Mouse (Mus musculus) stomach, embryonic 16.5 days (tissue): ENCODE measurements around the gene Plcl1. TPM values are rescaled to one million over a fixed set of nuclear protein-coding genes. Genes with fewer than 3 reads are reported as not detected.
A peak's percentile ranks its signal among the peaks of the same experiment; 100 is the strongest.

Experiments used
- ATAC-seq: fragments of 200-750 bp; cut with Nextera tagmentation; 2 replicates; pipeline ENCODE4 v1.8.0; 2017; ENCODE audit warnings: moderate number of reproducible peaks, moderate TSS enrichment; ENCODE audit not compliant: insufficient read depth, low FRiP score
- H3K27ac ChIP-seq: fragments of 300-500 bp; sonication (generic); 2 replicates; pipeline ENCODE4 v1.5.1; 2014; ENCODE audit warnings: low read length
- H3K27me3 ChIP-seq: fragments of 300-500 bp; sonication (generic); 2 replicates; pipeline ENCODE4 v1.6.1; 2014; ENCODE audit warnings: low read length, control low read depth, mixed read lengths; ENCODE audit not compliant: control insufficient read depth, insufficient read depth
- H3K36me3 ChIP-seq: fragments of 300-500 bp; sonication (generic); 2 replicates; pipeline ENCODE4 v1.6.1; 2014; ENCODE audit warnings: low read length; ENCODE audit not compliant: control insufficient read depth, insufficient read depth
- H3K4me1 ChIP-seq: fragments of 300-500 bp; sonication (generic); 2 replicates; pipeline ENCODE4 v1.6.1; 2014; ENCODE audit warnings: low read length, control low read depth, mixed read lengths; ENCODE audit not compliant: control insufficient read depth, insufficient read depth
- H3K4me2 ChIP-seq: fragments of 300-500 bp; sonication (generic); 2 replicates; pipeline ENCODE4 v1.6.1; 2014; ENCODE audit warnings: low read depth, low read length, mixed read lengths
- H3K4me3 ChIP-seq: fragments of 300-500 bp; sonication (generic); replicated peaks from 2 replicates; pipeline ENCODE4 v1.5.1; 2014; ENCODE audit warnings: mild to moderate bottlenecking, low read length
- H3K9ac ChIP-seq: fragments of 300-500 bp; sonication (generic); 2 replicates; pipeline ENCODE4 v1.6.1; 2014; ENCODE audit warnings: low read length
- H3K9me3 ChIP-seq: fragments of 300-500 bp; sonication (generic); replicated peaks from 2 replicates; pipeline ENCODE4 v1.6.1; 2016; ENCODE audit warnings: low read length, control low read depth; ENCODE audit not compliant: control insufficient read depth
- WGBS: fragments of 180-500 bp; shearing (Covaris S2); extraction: QIAGEN DNeasy Blood & Tissue Kit; methylation state at CpG from one replicate; pipeline ENCODE4 v1.1.7; 2014; 5-methylcytosine and 5-hydroxymethylcytosine counted together
- polyA plus RNA-seq: library from polyadenylated mRNA; unstranded; fragments of >200 nt; fragmentation: Nextera tagmentation; extraction: Ambion mirVana; gene quantifications from 2 replicates; pipeline ENCODE4 v1.2.1, GENCODE M21; 2015

Plcl1 gene
- polyA plus RNA-seq, 1 experiment from 2014 or later: 1.9 TPM

- Histone ChIP-seq H3K27ac (no peak overlapping the region), H3K9me3 (no peaks in the 10 kb centered on the region), H3K27me3 (no peaks in the 10 kb centered on the region), H3K4me1 (peaks cover 7% of the 10 kb centered on the region), H3K9ac (no peak overlapping the region), H3K4me2 (no peak overlapping the region), H3K36me3 (no peaks in the 10 kb centered on the region), H3K4me3 (no peak overlapping the region)
- ATAC-seq: no peak
- WGBS: 93% methylated on average over 1 of the region's 1 CpGs
Observed at GRCm38 (mm10) chr1:55429708-55430107, 24.0 kb downstream of the Plcl1 start.

- ATAC-seq: no peak
- H3K4me3 ChIP-seq: no peak overlapping the region
- no peak overlapping the region for H3K9ac ChIP-seq
- WGBS: 95% methylated on average over 3 of the region's 3 CpGs
- peaks cover 7% of the 10 kb centered on the region for H3K4me1 ChIP-seq
- H3K4me2 ChIP-seq: no peak overlapping the region
- no peaks in the 10 kb centered on the region for H3K9me3 ChIP-seq
- H3K27me3 ChIP-seq: no peaks in the 10 kb centered on the region
- H3K27ac ChIP-seq: no peak overlapping the region
- no peaks in the 10 kb centered on the region for H3K36me3 ChIP-seq
Observed at GRCm38 (mm10) chr1:55430587-55430986, 24.9 kb downstream of the Plcl1 start.

GRCm38 (mm10) chr1:55436589-55436988, 30.9 kb downstream of the Plcl1 start:
- H3K36me3 ChIP-seq: no peaks in the 10 kb centered on the region
- no peak overlapping the region for H3K4me3 ChIP-seq
- no peak for ATAC-seq
- H3K27me3 ChIP-seq: no peaks in the 10 kb centered on the region
- H3K9me3 ChIP-seq: no peaks in the 10 kb centered on the region
- H3K4me2 ChIP-seq: peak overlapping the region; percentile 18; the same call in 1 of the 2 replicates
- peaks cover 26% of the 10 kb centered on the region for H3K4me1 ChIP-seq
- H3K9ac ChIP-seq: no peak overlapping the region
- WGBS: 30% methylated on average over 5 of the region's 5 CpGs
- H3K27ac ChIP-seq: peak overlapping the region; percentile 38

- 30% methylated on average over 8 of the region's 8 CpGs for WGBS
Observed at GRCm38 (mm10) chr1:55437095-55437494, 31.4 kb downstream of the Plcl1 start.

GRCm38 (mm10) chr1:55438617-55439016, 32.9 kb downstream of the Plcl1 start:
- H3K9me3 ChIP-seq: no peaks in the 10 kb centered on the region
- H3K27me3 ChIP-seq: no peaks in the 10 kb centered on the region
- no peaks in the 10 kb centered on the region for H3K36me3 ChIP-seq
- no peak overlapping the region for H3K9ac ChIP-seq
- no peak for ATAC-seq
- no peak overlapping the region for H3K4me2 ChIP-seq
- 59% methylated on average over 4 of the region's 4 CpGs for WGBS
- H3K27ac ChIP-seq: no peak overlapping the region
- no peak overlapping the region for H3K4me3 ChIP-seq
- H3K4me1 ChIP-seq: peaks cover 25% of the 10 kb centered on the region

More at GRCm38 (mm10) chr1:55437095-55437494, 31.4 kb downstream of the Plcl1 start:
- no peak overlapping the region for H3K9ac ChIP-seq
- no peaks in the 10 kb centered on the region for H3K27me3 ChIP-seq
- H3K36me3 ChIP-seq: no peaks in the 10 kb centered on the region
- H3K9me3 ChIP-seq: no peaks in the 10 kb centered on the region
- H3K4me1 ChIP-seq: peaks cover 26% of the 10 kb centered on the region
- H3K4me3 ChIP-seq: no peak overlapping the region
- ATAC-seq: peak; percentile 53; the same call in 1 of the 2 replicates
- H3K27ac ChIP-seq: peak overlapping the region; percentile 0
- H3K4me2 ChIP-seq: peak overlapping the region; percentile 18; the same call in 1 of the 2 replicates

GRCm38 (mm10) chr1:55445043-55445688, 39.4 kb downstream of the Plcl1 start:
- no peaks in the 10 kb centered on the region for H3K4me1 ChIP-seq
- no peak overlapping the region for H3K4me2 ChIP-seq
- ATAC-seq: peak; percentile 82; the same call in 1 of the 2 replicates
- no peak overlapping the region for H3K27ac ChIP-seq
- no peaks in the 10 kb centered on the region for H3K27me3 ChIP-seq
- H3K9ac ChIP-seq: no peak overlapping the region
- H3K36me3 ChIP-seq: no peaks in the 10 kb centered on the region
- H3K9me3 ChIP-seq: no peaks in the 10 kb centered on the region
- 64% methylated on average over 6 of the region's 6 CpGs for WGBS
- H3K4me3 ChIP-seq: no peak overlapping the region

- H3K27ac ChIP-seq: peak overlapping the region; percentile 27; the same call in 1 of the 2 replicates
- H3K4me3 ChIP-seq: no peak overlapping the region
- H3K9me3 ChIP-seq: no peaks in the 10 kb centered on the region
- H3K27me3 ChIP-seq: no peaks in the 10 kb centered on the region
- no peaks in the 10 kb centered on the region for H3K4me1 ChIP-seq
- no peak overlapping the region for H3K4me2 ChIP-seq
- peak; percentile 76; the same call in 1 of the 2 replicates for ATAC-seq
- 32% methylated on average over 3 of the region's 3 CpGs for WGBS
- H3K36me3 ChIP-seq: no peaks in the 10 kb centered on the region
- H3K9ac ChIP-seq: no peak overlapping the region
Observed at GRCm38 (mm10) chr1:55445689-55446044, 39.9 kb downstream of the Plcl1 start.

- Histone ChIP-seq H3K27ac (peak overlapping the region; percentile 27; the same call in 1 of the 2 replicates), H3K9me3 (no peaks in the 10 kb centered on the region), H3K4me2 (no peak overlapping the region), H3K27me3 (no peaks in the 10 kb centered on the region), H3K36me3 (no peaks in the 10 kb centered on the region), H3K4me1 (no peaks in the 10 kb centered on the region), H3K4me3 (no peak overlapping the region), H3K9ac (no peak overlapping the region)
- 68% methylated on average over 5 of the region's 5 CpGs for WGBS
- 0 out of 2 replicates have a peak, but pooled peaks have one; percentile 45 for ATAC-seq
Observed at GRCm38 (mm10) chr1:55446273-55446672, 40.6 kb downstream of the Plcl1 start.

- no peak overlapping the region for H3K9ac ChIP-seq
- no peaks in the 10 kb centered on the region for H3K36me3 ChIP-seq
- no peak for ATAC-seq
- no peak overlapping the region for H3K4me2 ChIP-seq
- H3K27me3 ChIP-seq: no peaks in the 10 kb centered on the region
- 77% methylated on average over 2 of the region's 2 CpGs for WGBS
- H3K9me3 ChIP-seq: no peaks in the 10 kb centered on the region
- H3K27ac ChIP-seq: no peak overlapping the region
- H3K4me3 ChIP-seq: no peak overlapping the region
- H3K4me1 ChIP-seq: no peaks in the 10 kb centered on the region
Observed at GRCm38 (mm10) chr1:55446876-55447275, 41.2 kb downstream of the Plcl1 start.
